Comparison of ENCODE assay signal across 10 mouse cellular contexts in genomic region chr10:111083338-111083737, GRCm38 (mm10).
DNase-seq lines count a peak whose midpoint lies in the region; ATAC-seq and TF ChIP-seq lines count a peak whose summit lies in the region.
"Had no signal": no experiment of that assay in that cellular context is flagged by ENCODE, and none has a peak within 500 bp of the region (broad histone marks: within the 10 kb centered on the region; RNA-seq: fewer than 3 reads in every experiment).

No protein-coding gene starts in this region.

- H3K36me3 ChIP-seq in hindbrain, embryonic 13.5 days = no peaks in the 10 kb centered on the region
- H3K36me3 ChIP-seq in hindbrain, embryonic 10.5 days = no peaks in the 10 kb centered on the region
- H3K36me3 ChIP-seq in neural tube, embryonic 13.5 days = no peaks in the 10 kb centered on the region
- no peaks in the 10 kb centered on the region for H3K36me3 ChIP-seq in hindbrain, postnatal 0 days (ENCODE audit: insufficient read depth, low read length)
- H3K36me3 ChIP-seq: lung, embryonic 15.5 days had no signal

- H3K27ac ChIP-seq in hindbrain, embryonic 13.5 days = no peak overlapping the region
- H3K27ac ChIP-seq in hindbrain, embryonic 10.5 days = no peak overlapping the region
- no peak overlapping the region for H3K27ac ChIP-seq in neural tube, embryonic 13.5 days (replicated peaks)
- no peak overlapping the region for H3K27ac ChIP-seq in hindbrain, postnatal 0 days
- H3K27ac ChIP-seq: lung, embryonic 15.5 days had no signal

- DNase-seq in hindbrain, embryonic 10.5 days (ENCODE audit: low spot score) = no peak
- no peak for DNase-seq in neural tube, embryonic 10.5 days (ENCODE audit: extremely low spot score, low spot score)
- peak; percentile 73 for DNase-seq in hindbrain, postnatal 0 days (ENCODE audit: low spot score)
- no peak for DNase-seq in urinary bladder, postnatal 4 days (ENCODE audit: low spot score in 2 of 2)
- DNase-seq: thymus, postnatal 25 days had no signal

- H3K4me1 ChIP-seq in hindbrain, embryonic 13.5 days (replicated peaks) = peaks cover 11% of the 10 kb centered on the region
- H3K4me1 ChIP-seq in hindbrain, embryonic 10.5 days (replicated peaks) = peaks cover 11% of the 10 kb centered on the region
- H3K4me1 ChIP-seq in neural tube, embryonic 13.5 days (replicated peaks) = peaks cover 15% of the 10 kb centered on the region; the same call in 1 of the 2 replicates
- H3K4me1 ChIP-seq in hindbrain, postnatal 0 days (ENCODE audit: insufficient read depth, low read length) = no peaks in the 10 kb centered on the region
- H3K4me1 ChIP-seq: lung, embryonic 15.5 days had no signal

- TF ChIP-seq CTCF in hindbrain, postnatal 0 days (IDR thresholded peaks at IDR 0.05; ENCODE audit: low read depth) = peak; percentile 48

- 0 out of 2 replicates have a peak, but pooled peaks have one; percentile 53 for ATAC-seq in hindbrain, embryonic 13.5 days (ENCODE audit: low FRiP score)
- 0 out of 2 replicates have a peak, but pooled peaks have one; percentile 41 for ATAC-seq in neural tube, embryonic 13.5 days (ENCODE audit: low read depth)
- peak; percentile 64; the same call in 1 of the 2 replicates for ATAC-seq in hindbrain, postnatal 0 days
- ATAC-seq in erythroid progenitor cell, adult 5-6 weeks (replicated peaks; ENCODE audit: low FRiP score, poor library complexity, severe bottlenecking) = no peak
- ATAC-seq: inflammation-experienced regulatory T-cells, adult 6 months had no signal

- no peak overlapping the region for H3K4me3 ChIP-seq in hindbrain, embryonic 13.5 days
- no peak overlapping the region for H3K4me3 ChIP-seq in hindbrain, embryonic 10.5 days
- H3K4me3 ChIP-seq in neural tube, embryonic 13.5 days = no peak overlapping the region
- no peak overlapping the region for H3K4me3 ChIP-seq in hindbrain, postnatal 0 days (ENCODE audit: low read length)
- H3K4me3 ChIP-seq: lung, embryonic 15.5 days had no signal

- no peaks in the 10 kb centered on the region for H3K27me3 ChIP-seq in hindbrain, embryonic 13.5 days
- H3K27me3 ChIP-seq in hindbrain, embryonic 10.5 days (ENCODE audit: insufficient read depth, poor library complexity, severe bottlenecking) = no peaks in the 10 kb centered on the region
- no peaks in the 10 kb centered on the region for H3K27me3 ChIP-seq in neural tube, embryonic 13.5 days
- no peaks in the 10 kb centered on the region for H3K27me3 ChIP-seq in hindbrain, postnatal 0 days (ENCODE audit: insufficient read depth, low read length)
- H3K27me3 ChIP-seq: lung, embryonic 15.5 days had no signal

- H3K9me3 ChIP-seq in hindbrain, embryonic 13.5 days = no peaks in the 10 kb centered on the region
- no peaks in the 10 kb centered on the region for H3K9me3 ChIP-seq in hindbrain, embryonic 10.5 days
- no peaks in the 10 kb centered on the region for H3K9me3 ChIP-seq in neural tube, embryonic 13.5 days
- H3K9me3 ChIP-seq in hindbrain, postnatal 0 days (ENCODE audit: low read length) = no peaks in the 10 kb centered on the region
- H3K9me3 ChIP-seq: lung, embryonic 15.5 days had no signal

- no peak overlapping the region for H3K9ac ChIP-seq in hindbrain, embryonic 13.5 days
- no peak overlapping the region for H3K9ac ChIP-seq in neural tube, embryonic 13.5 days
- no peak overlapping the region for H3K9ac ChIP-seq in hindbrain, postnatal 0 days (replicated peaks; ENCODE audit: low read length)
- H3K9ac ChIP-seq: lung, embryonic 15.5 days had no signal

- WGBS in hindbrain, embryonic 13.5 days = 19% methylated on average over 4 of the region's 4 CpGs
- 32% methylated on average over 4 of the region's 4 CpGs for WGBS in hindbrain, embryonic 10.5 days
- 31% methylated on average over 4 of the region's 4 CpGs for WGBS in neural tube, embryonic 13.5 days
- 12% methylated on average over 4 of the region's 4 CpGs for WGBS in hindbrain, postnatal 0 days

- H3K4me2 ChIP-seq in hindbrain, embryonic 13.5 days = no peak overlapping the region
- H3K4me2 ChIP-seq in neural tube, embryonic 13.5 days = no peak overlapping the region
- no peak overlapping the region for H3K4me2 ChIP-seq in hindbrain, postnatal 0 days (ENCODE audit: low read depth, low read length)
- H3K4me2 ChIP-seq: lung, embryonic 15.5 days had no signal
